Mouse (Mus musculus): ENCODE data around the gene Adora3.

DNA sequence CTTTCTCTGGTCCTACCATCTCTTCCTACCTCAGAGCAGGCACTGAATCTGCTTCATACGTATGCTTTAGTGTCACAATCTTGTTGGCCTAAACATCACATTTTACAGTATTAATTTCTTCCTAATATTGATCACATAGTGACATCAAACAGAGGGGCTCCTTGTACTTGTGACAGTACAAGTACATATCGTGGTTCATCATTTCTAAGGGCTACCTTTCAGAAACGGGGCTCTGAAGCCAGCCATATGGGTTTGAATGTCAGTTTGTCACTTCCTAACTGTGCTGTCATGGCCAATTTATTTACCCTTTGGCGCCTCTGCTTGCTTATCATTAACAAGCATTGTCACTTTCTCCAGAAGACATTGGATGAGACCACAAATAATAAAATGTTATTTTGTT lies 30.8 kb downstream of the Adora3 start:
- TF ChIP-seq CTCF (IDR thresholded peaks at IDR 0.05; ENCODE audit: low read depth) = no peak
- no peak for TF ChIP-seq EP300 (IDR thresholded peaks at IDR 0.05; ENCODE audit: low read depth)
